Mouse (Mus musculus): ENCODE measurements around the gene Bglap.

DNA sequence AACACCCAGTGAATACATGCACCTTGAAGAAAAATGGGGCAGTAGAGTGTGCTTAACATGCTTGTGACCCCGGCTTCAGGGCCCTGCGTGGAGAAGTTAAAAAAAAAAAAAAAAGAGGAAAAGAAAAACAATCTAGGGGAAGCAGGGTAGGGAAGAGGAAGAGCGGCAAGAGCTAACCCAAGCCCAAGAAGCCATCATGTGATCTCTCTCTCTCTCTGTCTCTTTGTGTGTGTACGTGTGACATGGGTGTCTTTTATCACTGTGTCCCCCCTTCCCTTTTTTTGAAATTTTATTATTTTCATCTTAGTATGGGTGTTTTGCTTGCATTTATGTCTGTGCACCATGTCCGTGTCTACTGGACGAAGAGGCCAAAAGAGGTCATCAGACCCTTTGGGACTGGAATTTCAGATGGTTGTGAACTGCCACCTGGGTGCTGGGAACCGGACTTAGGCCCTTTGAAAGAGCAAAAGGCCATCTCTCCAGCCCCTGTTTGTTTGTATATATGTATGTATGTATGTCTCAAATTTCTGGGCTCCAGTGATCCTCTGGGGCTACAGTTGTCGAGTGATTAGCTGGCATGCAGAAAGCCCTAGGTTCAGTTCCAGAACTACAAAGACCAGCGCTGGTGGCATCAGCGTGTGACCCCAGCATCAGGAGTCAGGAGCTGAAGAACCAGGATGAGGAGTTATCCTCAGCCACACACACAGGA is 19.4 kb upstream of the Bglap start:
- no peak for TF ChIP-seq POLR2A (IDR thresholded peaks at IDR 0.05; ENCODE audit: low read depth, low read length)
- TF ChIP-seq CTCF (IDR thresholded peaks at IDR 0.05; ENCODE audit: extremely low read depth, insufficient read depth, insufficient read length, insufficient replicate concordance) = no peak
